Mouse (Mus musculus): Measurements from ENCODE around the gene Unc5b. TPM values are rescaled to one million over a fixed set of nuclear protein-coding genes. Genes with fewer than 3 reads are reported as not detected.

The Unc5b gene
- polyA plus RNA-seq, 1 experiment from 2014 or later = 7.3 TPM

DNA sequence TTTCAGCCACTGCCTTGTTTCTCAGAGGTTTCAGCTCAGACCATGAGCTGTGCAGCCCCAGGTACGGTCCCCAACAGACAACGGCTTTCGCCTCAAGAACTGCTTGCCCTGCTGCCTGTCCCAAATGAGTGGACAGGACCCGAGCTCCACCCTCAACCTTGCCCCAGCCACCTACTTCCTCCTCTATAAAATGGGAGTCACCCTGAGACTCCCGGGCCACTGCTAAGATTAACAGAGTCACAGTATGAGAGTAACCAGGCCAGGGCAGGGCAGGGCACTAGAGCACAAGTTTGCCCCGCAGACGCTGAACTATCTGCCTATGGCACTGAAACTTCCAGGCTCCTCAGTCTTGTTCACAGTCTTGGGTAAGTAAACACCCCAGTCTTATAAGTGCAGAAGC lies 34.9 kb downstream of the Unc5b start:
- no peak overlapping the region for H3K4me3 ChIP-seq (ENCODE audit: low read length)
- H3K9ac ChIP-seq (ENCODE audit: low read length) = no peak overlapping the region
- no peak overlapping the region for H3K4me2 ChIP-seq (ENCODE audit: low read depth, low read length)
- ATAC-seq (ENCODE audit: low read depth) = no peak
- H3K4me1 ChIP-seq (replicated peaks; ENCODE audit: control insufficient read depth, insufficient read depth, low read length) = peaks cover 13% of the 10 kb centered on the region; the same call in 1 of the 2 replicates
- WGBS = 81% methylated on average over 7 of the region's 7 CpGs
- no peaks in the 10 kb centered on the region for H3K9me3 ChIP-seq (ENCODE audit: control insufficient read depth, low read length)
- no peaks in the 10 kb centered on the region for H3K27me3 ChIP-seq (ENCODE audit: control insufficient read depth, insufficient read depth, low read depth, low read length)
- no peak overlapping the region for H3K27ac ChIP-seq (ENCODE audit: low read length)
- H3K36me3 ChIP-seq (ENCODE audit: control insufficient read depth, insufficient read depth, low read length) = no peaks in the 10 kb centered on the region

DNA sequence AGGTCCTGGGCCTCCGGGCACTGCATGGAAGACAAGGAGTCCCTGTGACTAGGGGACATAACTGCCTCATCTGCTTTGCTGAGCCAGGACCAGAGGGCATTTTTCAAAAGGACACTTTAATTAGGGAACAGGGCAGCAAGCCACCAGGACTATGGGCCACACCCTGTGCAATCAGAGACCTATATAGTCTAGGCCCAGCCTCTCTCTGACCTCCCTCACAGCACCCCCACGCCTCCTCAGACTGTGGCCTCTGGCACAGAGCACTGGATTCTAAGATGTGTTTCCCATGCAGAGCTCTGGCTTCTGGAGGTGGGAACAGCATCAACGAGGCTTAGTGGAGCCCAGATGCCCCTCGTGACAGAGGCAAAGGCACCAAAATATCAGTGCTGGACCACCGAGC lies 35.4 kb downstream of the Unc5b start:
- Histone ChIP-seq H3K4me1 (replicated peaks; ENCODE audit: control insufficient read depth, insufficient read depth, low read length) (peaks cover 13% of the 10 kb centered on the region; the same call in 1 of the 2 replicates), H3K4me3 (ENCODE audit: low read length) (no peak overlapping the region), H3K4me2 (ENCODE audit: low read depth, low read length) (no peak overlapping the region), H3K36me3 (ENCODE audit: control insufficient read depth, insufficient read depth, low read length) (no peaks in the 10 kb centered on the region), H3K27ac (ENCODE audit: low read length) (no peak overlapping the region), H3K9ac (ENCODE audit: low read length) (no peak overlapping the region), H3K9me3 (ENCODE audit: control insufficient read depth, low read length) (no peaks in the 10 kb centered on the region), H3K27me3 (ENCODE audit: control insufficient read depth, insufficient read depth, low read depth, low read length) (no peaks in the 10 kb centered on the region)
- 74% methylated on average over 5 of the region's 5 CpGs for WGBS
- ATAC-seq (ENCODE audit: low read depth) = no peak

GRCm38 (mm10) chr10:60794792-60795191 lies 36.6 kb downstream of the Unc5b start:
- no peak overlapping the region for H3K4me3 ChIP-seq (ENCODE audit: low read length)
- ATAC-seq (ENCODE audit: low read depth) = no peak
- H3K4me1 ChIP-seq (replicated peaks; ENCODE audit: control insufficient read depth, insufficient read depth, low read length) = peaks cover 7% of the 10 kb centered on the region; the same call in 1 of the 2 replicates
- H3K36me3 ChIP-seq (ENCODE audit: control insufficient read depth, insufficient read depth, low read length) = no peaks in the 10 kb centered on the region
- no peaks in the 10 kb centered on the region for H3K27me3 ChIP-seq (ENCODE audit: control insufficient read depth, insufficient read depth, low read depth, low read length)
- no peak overlapping the region for H3K27ac ChIP-seq (ENCODE audit: low read length)
- H3K9ac ChIP-seq (ENCODE audit: low read length) = no peak overlapping the region
- H3K4me2 ChIP-seq (ENCODE audit: low read depth, low read length) = no peak overlapping the region
- H3K9me3 ChIP-seq (ENCODE audit: control insufficient read depth, low read length) = no peaks in the 10 kb centered on the region
- 67% methylated on average over 8 of the region's 8 CpGs for WGBS

DNA sequence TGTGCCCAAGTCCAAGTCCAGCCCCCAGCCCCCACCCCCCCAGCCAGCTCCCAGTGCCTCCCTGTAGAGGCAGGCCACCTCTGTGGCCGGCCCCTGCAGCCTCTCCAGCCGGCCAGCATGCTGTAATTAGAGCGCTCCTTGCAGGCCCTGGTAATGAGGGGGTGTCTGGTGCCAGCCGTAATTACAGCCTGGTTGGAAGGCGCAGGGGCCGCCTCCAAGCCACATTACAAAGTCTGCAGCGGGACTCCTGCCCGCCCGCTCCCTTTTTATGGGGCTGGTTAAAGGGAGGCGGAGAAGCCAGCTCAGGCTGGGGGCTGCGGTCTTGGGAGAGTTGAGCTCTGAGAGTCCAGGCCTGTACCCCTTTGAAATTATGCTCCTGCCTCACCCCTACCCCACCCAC lies 37.0 kb downstream of the Unc5b start:
- no peaks in the 10 kb centered on the region for H3K36me3 ChIP-seq (ENCODE audit: control insufficient read depth, insufficient read depth, low read length)
- 68% methylated on average over 11 of the region's 11 CpGs for whole genome bisulfite sequencing

GRCm38 (mm10) chr10:60792841-60793240 lies 38.5 kb downstream of the Unc5b start:
- H3K27me3 ChIP-seq (ENCODE audit: control insufficient read depth, insufficient read depth, low read depth, low read length) = no peaks in the 10 kb centered on the region
- 27% methylated on average over 11 of the region's 11 CpGs for WGBS
- H3K4me3 ChIP-seq (ENCODE audit: low read length) = no peak overlapping the region
- peak; percentile 74 for ATAC-seq (ENCODE audit: low read depth)
- no peaks in the 10 kb centered on the region for H3K36me3 ChIP-seq (ENCODE audit: control insufficient read depth, insufficient read depth, low read length)
- no peaks in the 10 kb centered on the region for H3K9me3 ChIP-seq (ENCODE audit: control insufficient read depth, low read length)
- H3K9ac ChIP-seq (ENCODE audit: low read length) = no peak overlapping the region
- H3K27ac ChIP-seq (ENCODE audit: low read length) = peak overlapping the region; percentile 36
- H3K4me1 ChIP-seq (replicated peaks; ENCODE audit: control insufficient read depth, insufficient read depth, low read length) = peaks cover 5% of the 10 kb centered on the region; the same call in 1 of the 2 replicates
- peak overlapping the region; percentile 3; the same call in 1 of the 2 replicates for H3K4me2 ChIP-seq (ENCODE audit: low read depth, low read length)

More for the DNA sequence above, 37.0 kb downstream of the Unc5b start:
- Histone ChIP-seq H3K4me1 (replicated peaks; ENCODE audit: control insufficient read depth, insufficient read depth, low read length) (peaks cover 5% of the 10 kb centered on the region; the same call in 1 of the 2 replicates), H3K9me3 (ENCODE audit: control insufficient read depth, low read length) (no peaks in the 10 kb centered on the region), H3K27me3 (ENCODE audit: control insufficient read depth, insufficient read depth, low read depth, low read length) (no peaks in the 10 kb centered on the region), H3K4me3 (ENCODE audit: low read length) (no peak overlapping the region), H3K27ac (ENCODE audit: low read length) (no peak overlapping the region), H3K9ac (ENCODE audit: low read length) (no peak overlapping the region), H3K4me2 (ENCODE audit: low read depth, low read length) (no peak overlapping the region)
- no peak for ATAC-seq (ENCODE audit: low read depth)

- 32% methylated on average over 10 of the region's 10 CpGs for WGBS
- no peak overlapping the region for H3K9ac ChIP-seq (ENCODE audit: low read length)
- peak overlapping the region; percentile 3; the same call in 1 of the 2 replicates for H3K4me2 ChIP-seq (ENCODE audit: low read depth, low read length)
- H3K27me3 ChIP-seq (ENCODE audit: control insufficient read depth, insufficient read depth, low read depth, low read length) = no peaks in the 10 kb centered on the region
- H3K36me3 ChIP-seq (ENCODE audit: control insufficient read depth, insufficient read depth, low read length) = no peaks in the 10 kb centered on the region
- peak overlapping the region; percentile 36 for H3K27ac ChIP-seq (ENCODE audit: low read length)
- peak; percentile 60 for ATAC-seq (ENCODE audit: low read depth)
- no peaks in the 10 kb centered on the region for H3K9me3 ChIP-seq (ENCODE audit: control insufficient read depth, low read length)
- H3K4me3 ChIP-seq (ENCODE audit: low read length) = no peak overlapping the region
- H3K4me1 ChIP-seq (replicated peaks; ENCODE audit: control insufficient read depth, insufficient read depth, low read length) = peaks cover 5% of the 10 kb centered on the region; the same call in 1 of the 2 replicates
Observed at GRCm38 (mm10) chr10:60792365-60792764, 39.0 kb downstream of the Unc5b start.

DNA sequence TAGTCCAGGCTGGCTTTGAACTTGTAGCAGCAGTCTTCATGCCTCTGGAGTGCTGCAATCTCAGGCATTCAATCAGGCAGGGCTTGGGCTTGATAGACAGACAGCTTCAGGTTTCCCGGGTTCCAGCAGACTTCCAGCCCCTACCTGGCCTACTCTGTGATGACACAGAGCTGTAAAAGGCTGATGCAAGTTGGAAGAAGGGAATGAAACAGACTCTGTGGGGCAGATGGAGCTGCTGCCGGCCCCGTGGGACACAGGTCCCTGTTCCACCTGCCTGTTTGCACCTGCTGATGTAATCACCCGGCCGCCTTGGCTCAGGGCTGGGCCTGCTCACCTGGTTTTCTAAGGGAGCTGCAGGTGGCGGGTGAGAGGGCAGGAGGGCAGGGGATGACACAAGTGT lies 40.5 kb downstream of the Unc5b start:
- no peaks in the 10 kb centered on the region for H3K27me3 ChIP-seq (ENCODE audit: control insufficient read depth, insufficient read depth, low read depth, low read length)
- no peaks in the 10 kb centered on the region for H3K9me3 ChIP-seq (ENCODE audit: control insufficient read depth, low read length)
- no peaks in the 10 kb centered on the region for H3K36me3 ChIP-seq (ENCODE audit: control insufficient read depth, insufficient read depth, low read length)
- peaks cover 5% of the 10 kb centered on the region; the same call in 1 of the 2 replicates for H3K4me1 ChIP-seq (replicated peaks; ENCODE audit: control insufficient read depth, insufficient read depth, low read length)
- no peak overlapping the region for H3K4me2 ChIP-seq (ENCODE audit: low read depth, low read length)
- no peak overlapping the region for H3K9ac ChIP-seq (ENCODE audit: low read length)
- no peak overlapping the region for H3K27ac ChIP-seq (ENCODE audit: low read length)
- 68% methylated on average over 6 of the region's 6 CpGs for WGBS
- no peak for ATAC-seq (ENCODE audit: low read depth)
- no peak overlapping the region for H3K4me3 ChIP-seq (ENCODE audit: low read length)

DNA sequence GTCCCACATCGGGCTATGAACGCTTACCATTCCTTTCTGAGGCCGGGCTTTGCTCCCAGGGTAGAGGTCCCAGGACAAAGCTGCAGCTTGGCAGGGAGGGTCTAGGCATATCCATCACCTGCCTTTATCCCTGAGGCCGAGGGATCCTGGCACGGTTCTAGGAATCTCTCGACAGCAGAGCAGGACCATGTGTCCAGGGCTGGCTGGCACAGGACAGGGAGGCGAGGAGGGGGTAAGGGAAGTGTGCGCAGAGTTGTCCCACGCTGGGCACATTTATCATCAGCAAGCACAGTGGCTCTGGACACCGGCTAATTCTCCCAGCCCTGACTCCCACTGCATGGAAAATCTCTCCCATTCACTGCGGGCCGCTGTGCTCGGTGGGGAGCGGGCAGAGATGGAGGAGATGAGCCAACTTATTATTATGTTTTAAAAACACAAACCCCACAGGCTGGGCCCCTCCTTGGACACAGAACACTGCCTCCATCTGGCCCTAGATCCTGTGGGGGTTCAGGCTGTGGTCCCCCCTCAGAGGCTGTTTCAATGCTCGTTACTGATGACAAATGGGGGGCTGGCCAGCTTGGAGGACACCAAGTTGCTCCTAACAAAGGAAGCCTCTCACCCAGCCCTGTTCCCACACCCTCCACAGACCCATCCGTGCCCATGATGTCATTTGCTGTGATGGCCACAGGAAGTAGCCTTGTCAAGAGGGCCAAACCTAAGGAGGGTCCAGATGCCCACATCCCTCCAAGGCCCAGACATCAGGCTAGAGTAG lies 43.9 kb downstream of the Unc5b start:
- 70% methylated on average over 16 of the region's 16 CpGs for WGBS
- H3K36me3 ChIP-seq (ENCODE audit: control insufficient read depth, insufficient read depth, low read length) = no peaks in the 10 kb centered on the region
- H3K27me3 ChIP-seq (ENCODE audit: control insufficient read depth, insufficient read depth, low read depth, low read length) = no peaks in the 10 kb centered on the region
- no peak for ATAC-seq (ENCODE audit: low read depth)
- H3K27ac ChIP-seq (ENCODE audit: low read length) = no peak overlapping the region
- no peak overlapping the region for H3K9ac ChIP-seq (ENCODE audit: low read length)
- no peak overlapping the region for H3K4me2 ChIP-seq (ENCODE audit: low read depth, low read length)
- no peaks in the 10 kb centered on the region for H3K9me3 ChIP-seq (ENCODE audit: control insufficient read depth, low read length)
- H3K4me3 ChIP-seq (ENCODE audit: low read length) = no peak overlapping the region
- no peaks in the 10 kb centered on the region for H3K4me1 ChIP-seq (replicated peaks; ENCODE audit: control insufficient read depth, insufficient read depth, low read length)

DNA sequence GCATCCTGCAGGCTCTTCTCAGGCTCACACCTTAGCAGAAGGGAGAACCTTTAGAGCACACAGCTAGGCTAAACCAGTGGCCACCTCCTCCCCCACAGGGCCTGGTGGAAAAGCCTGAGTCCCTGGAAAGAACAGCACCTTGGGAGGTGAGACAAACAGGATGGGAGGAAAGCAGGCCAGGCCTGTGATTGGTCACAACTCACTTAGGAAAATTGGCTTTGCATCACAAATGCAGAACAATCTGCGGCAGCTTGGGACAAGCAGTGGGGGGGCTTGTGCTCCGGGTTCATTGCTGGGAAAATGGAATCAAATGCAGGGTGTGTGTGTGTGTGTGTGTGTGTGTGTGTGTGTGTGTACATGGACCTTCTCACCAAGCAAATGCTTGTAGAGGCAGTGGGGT lies 47.8 kb downstream of the Unc5b start:
- Histone ChIP-seq H3K9ac (ENCODE audit: low read length) (no peak overlapping the region), H3K27me3 (ENCODE audit: control insufficient read depth, insufficient read depth, low read depth, low read length) (no peaks in the 10 kb centered on the region), H3K27ac (ENCODE audit: low read length) (no peak overlapping the region), H3K4me1 (replicated peaks; ENCODE audit: control insufficient read depth, insufficient read depth, low read length) (peaks cover 6% of the 10 kb centered on the region; the same call in 1 of the 2 replicates), H3K4me3 (ENCODE audit: low read length) (no peak overlapping the region), H3K9me3 (ENCODE audit: control insufficient read depth, low read length) (no peaks in the 10 kb centered on the region), H3K36me3 (ENCODE audit: control insufficient read depth, insufficient read depth, low read length) (no peaks in the 10 kb centered on the region), H3K4me2 (ENCODE audit: low read depth, low read length) (no peak overlapping the region)
- ATAC-seq (ENCODE audit: low read depth) = no peak
- WGBS = 51% methylated on average over 2 of the region's 2 CpGs
